Mouse (Mus musculus) neural tube, embryonic 14.5 days (tissue): ENCODE data around the gene Cldn20. TPM values are rescaled to one million over a fixed set of nuclear protein-coding genes. Genes with fewer than 3 reads are reported as not detected.
A peak's percentile ranks its signal among the peaks of the same experiment; 100 is the strongest.

ENCODE experiments used
- ATAC-seq: fragments of 200-750 bp; cut with Nextera tagmentation; 2 replicates; pipeline ENCODE4 v1.8.0; 2017; ENCODE audit warnings: low read depth, mild to moderate bottlenecking, moderate TSS enrichment, moderate library complexity
- H3K27ac ChIP-seq: fragments of 300-500 bp; sonication (generic); 2 replicates; pipeline ENCODE4 v1.5.1; 2014; ENCODE audit warnings: low read depth, mild to moderate bottlenecking, control low read depth, low read length, moderate library complexity, mixed read lengths
- H3K27me3 ChIP-seq: fragments of 300-500 bp; sonication (generic); 2 replicates; pipeline ENCODE4 v1.6.1; 2014; ENCODE audit warnings: low read length; ENCODE audit not compliant: control insufficient read depth, insufficient read depth
- H3K36me3 ChIP-seq: fragments of 300-500 bp; sonication (generic); 2 replicates; pipeline ENCODE4 v1.6.1; 2014; ENCODE audit warnings: low read length, mixed read lengths; ENCODE audit not compliant: control insufficient read depth, insufficient read depth
- H3K4me1 ChIP-seq: fragments of 300-500 bp; sonication (generic); 2 replicates; pipeline ENCODE4 v1.6.1; 2014; ENCODE audit warnings: low read length; ENCODE audit not compliant: control insufficient read depth, insufficient read depth
- H3K4me2 ChIP-seq: fragments of 300-500 bp; sonication (generic); 2 replicates; pipeline ENCODE4 v1.6.1; 2014; ENCODE audit warnings: mild to moderate bottlenecking, low read depth, low read length, control low read depth
- H3K4me3 ChIP-seq: fragments of 300-500 bp; sonication (generic); 2 replicates; pipeline ENCODE4 v1.5.1; 2014; ENCODE audit warnings: low read depth, low read length, control low read depth, mixed read lengths
- H3K9ac ChIP-seq: fragments of 300-500 bp; sonication (generic); replicated peaks from 2 replicates; pipeline ENCODE4 v1.6.1; 2014; ENCODE audit warnings: low read depth, mild to moderate bottlenecking, control low read depth, low read length, mixed read lengths
- H3K9me3 ChIP-seq: fragments of 300-500 bp; sonication (generic); 2 replicates; pipeline ENCODE4 v1.6.1; 2016; ENCODE audit warnings: low read length; ENCODE audit not compliant: control insufficient read depth
- WGBS: fragments of 180-500 bp; shearing (Covaris S2); extraction: QIAGEN DNeasy Blood & Tissue Kit; methylation state at CpG from one replicate; pipeline ENCODE4 v1.1.7; 2014; 5-methylcytosine and 5-hydroxymethylcytosine counted together
- polyA plus RNA-seq: library from polyadenylated mRNA; unstranded; fragments of >200 nt; fragmentation: Nextera tagmentation; extraction: Ambion mirVana; gene quantifications from 2 replicates; pipeline ENCODE4 v1.2.1, GENCODE M21; 2014

The Cldn20 gene
- polyA plus RNA-seq, 1 experiment from 2014 or later = not detected

DNA sequence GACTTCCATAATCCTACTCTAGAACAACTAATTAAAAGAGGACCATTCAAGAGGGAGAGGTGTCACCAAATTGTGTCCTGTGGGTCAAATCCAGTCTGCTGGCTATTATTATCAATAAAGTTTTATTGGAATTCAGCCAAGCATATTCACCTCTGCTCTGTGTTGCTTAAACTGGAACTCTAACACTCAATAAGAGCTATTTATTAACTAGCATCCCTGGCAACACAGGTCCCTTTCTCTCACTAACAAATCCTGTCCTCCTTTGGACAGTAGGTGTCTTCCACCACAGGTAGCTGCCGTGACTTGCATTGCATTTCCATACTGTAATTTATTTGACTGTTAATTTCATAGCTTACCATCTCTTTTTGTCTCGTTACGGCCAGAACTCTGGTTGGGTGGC, 36.3 kb upstream of the Cldn20 start:
- Histone ChIP-seq H3K4me2 (no peak overlapping the region), H3K36me3 (no peaks in the 10 kb centered on the region), H3K9ac (no peak overlapping the region), H3K27ac (no peak overlapping the region), H3K9me3 (no peaks in the 10 kb centered on the region), H3K4me3 (no peak overlapping the region), H3K4me1 (no peaks in the 10 kb centered on the region), H3K27me3 (no peaks in the 10 kb centered on the region)
- ATAC-seq = no peak
- 91% methylated on average over 3 of the region's 3 CpGs for WGBS

DNA sequence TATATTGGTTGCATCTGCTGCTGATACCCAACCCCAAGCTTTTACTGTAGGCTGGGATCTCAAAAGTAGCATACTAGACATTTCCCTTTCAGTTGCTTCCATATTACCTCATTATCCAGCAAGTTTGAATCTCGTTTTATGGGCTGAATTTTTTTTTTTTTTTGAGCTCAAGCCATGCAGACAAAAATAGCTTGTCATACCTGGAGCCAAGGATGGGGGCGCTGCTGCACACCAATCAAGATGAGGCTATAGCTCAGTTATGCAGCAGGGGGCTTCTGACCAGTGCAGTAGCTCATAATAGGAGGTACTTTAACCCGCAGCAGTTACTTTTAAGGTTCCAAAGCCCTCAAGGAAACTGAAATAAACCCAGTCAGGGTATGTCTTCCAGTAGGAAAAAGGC, 34.3 kb upstream of the Cldn20 start:
- no peak for ATAC-seq
- 30% methylated on average over 3 of the region's 3 CpGs for WGBS
- H3K4me2 ChIP-seq = no peak overlapping the region
- H3K4me3 ChIP-seq = no peak overlapping the region
- no peak overlapping the region for H3K27ac ChIP-seq
- H3K9me3 ChIP-seq = no peaks in the 10 kb centered on the region
- H3K27me3 ChIP-seq = no peaks in the 10 kb centered on the region
- H3K4me1 ChIP-seq = no peaks in the 10 kb centered on the region
- H3K36me3 ChIP-seq = no peaks in the 10 kb centered on the region
- no peak overlapping the region for H3K9ac ChIP-seq

DNA sequence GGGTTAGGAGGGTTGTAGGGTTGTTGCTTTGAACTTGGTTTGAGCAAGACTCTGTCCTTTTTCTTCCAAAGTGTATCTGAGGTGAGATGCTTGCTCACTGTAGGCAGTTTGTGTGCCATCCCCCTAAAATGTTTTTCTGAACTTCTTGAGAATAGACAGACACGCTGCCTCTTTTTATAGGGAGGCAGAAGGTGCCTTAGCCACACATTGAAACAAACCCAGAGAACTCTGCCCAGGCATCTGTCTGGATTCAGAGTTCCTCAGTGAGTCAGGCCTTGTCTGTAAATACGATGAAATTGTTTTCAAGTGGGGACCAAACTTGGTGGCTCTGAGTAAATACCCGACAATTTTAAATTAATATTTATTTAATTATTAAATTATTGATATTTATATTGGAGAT, 33.8 kb upstream of the Cldn20 start:
- no peak overlapping the region for H3K9ac ChIP-seq
- WGBS = 90% methylated on average over 3 of the region's 3 CpGs
- no peaks in the 10 kb centered on the region for H3K9me3 ChIP-seq
- ATAC-seq = no peak
- no peaks in the 10 kb centered on the region for H3K27me3 ChIP-seq
- no peak overlapping the region for H3K4me2 ChIP-seq
- H3K27ac ChIP-seq = no peak overlapping the region
- no peaks in the 10 kb centered on the region for H3K36me3 ChIP-seq
- H3K4me1 ChIP-seq = no peaks in the 10 kb centered on the region
- H3K4me3 ChIP-seq = no peak overlapping the region

DNA sequence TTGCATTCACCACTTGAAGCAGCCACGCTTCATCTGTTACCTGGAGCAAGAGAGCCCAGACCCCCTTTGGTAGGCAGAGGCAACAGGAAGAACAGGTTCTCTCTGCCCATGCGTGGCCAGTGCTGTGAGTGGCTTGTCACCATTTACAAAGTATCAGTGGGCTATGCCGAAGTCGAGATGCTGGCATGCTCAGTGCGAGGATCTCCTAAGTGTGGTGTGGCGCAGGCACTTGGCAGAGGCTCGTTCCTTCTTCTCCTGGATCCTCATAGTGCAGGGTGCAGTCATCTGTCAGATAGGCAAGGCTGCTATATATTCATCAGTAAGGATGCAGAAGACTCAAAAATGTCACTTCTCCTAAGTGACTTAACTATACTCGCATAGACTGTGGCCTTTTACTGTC, 32.9 kb upstream of the Cldn20 start:
- Histone ChIP-seq H3K27ac (no peak overlapping the region), H3K4me1 (no peaks in the 10 kb centered on the region), H3K9ac (no peak overlapping the region), H3K4me2 (no peak overlapping the region), H3K4me3 (no peak overlapping the region), H3K9me3 (no peaks in the 10 kb centered on the region), H3K27me3 (no peaks in the 10 kb centered on the region), H3K36me3 (no peaks in the 10 kb centered on the region)
- WGBS = 95% methylated on average over 8 of the region's 8 CpGs
- ATAC-seq = no peak

DNA sequence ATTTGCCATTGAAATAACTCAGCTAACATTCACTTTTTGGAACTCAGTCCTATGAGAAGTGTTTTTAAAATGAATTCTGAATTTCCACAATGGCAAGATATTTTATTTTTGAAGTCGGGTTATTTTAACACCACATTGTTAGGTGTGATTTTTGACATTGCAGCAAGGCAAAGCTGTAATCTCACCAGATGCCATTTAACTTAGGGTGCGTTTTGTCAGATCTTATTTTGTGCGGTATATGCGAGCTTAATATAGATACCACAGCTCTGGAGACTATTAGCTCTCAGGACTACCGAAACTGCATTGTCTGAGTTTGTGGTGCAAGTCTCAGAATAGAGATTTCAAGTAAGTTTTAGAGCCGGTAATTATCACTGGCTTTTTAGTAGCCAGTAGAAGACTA, 32.3 kb upstream of the Cldn20 start:
- Histone ChIP-seq H3K4me1 (no peaks in the 10 kb centered on the region), H3K27ac (no peak overlapping the region), H3K9me3 (no peaks in the 10 kb centered on the region), H3K4me2 (no peak overlapping the region), H3K27me3 (no peaks in the 10 kb centered on the region), H3K36me3 (no peaks in the 10 kb centered on the region), H3K9ac (no peak overlapping the region), H3K4me3 (no peak overlapping the region)
- WGBS = 97% methylated on average over 6 of the region's 6 CpGs
- ATAC-seq = no peak

DNA sequence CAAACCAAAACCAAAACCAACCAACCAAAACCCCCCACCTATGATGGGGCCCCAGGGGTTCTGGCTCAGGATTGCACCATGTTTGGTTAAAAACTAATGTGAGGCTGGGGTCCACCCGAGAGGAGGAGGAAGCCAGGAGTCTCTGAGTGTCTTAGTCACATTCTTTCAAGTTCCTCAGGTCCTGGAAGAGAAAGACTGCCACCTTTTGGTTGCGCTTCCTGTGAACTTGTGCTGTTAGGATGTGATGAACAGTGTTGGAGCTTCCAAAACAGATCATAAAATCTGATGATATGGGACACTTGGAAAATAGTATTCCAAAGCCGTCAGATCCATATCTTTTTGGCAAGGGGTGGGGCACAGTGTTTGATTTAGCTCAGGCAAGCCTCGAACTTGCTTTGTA, 31.4 kb upstream of the Cldn20 start:
- Histone ChIP-seq H3K4me2 (no peak overlapping the region), H3K27me3 (no peaks in the 10 kb centered on the region), H3K9me3 (no peaks in the 10 kb centered on the region), H3K36me3 (no peaks in the 10 kb centered on the region), H3K4me3 (no peak overlapping the region), H3K27ac (no peak overlapping the region), H3K4me1 (no peaks in the 10 kb centered on the region), H3K9ac (no peak overlapping the region)
- ATAC-seq = no peak
- 94% methylated on average over 4 of the region's 4 CpGs for WGBS

DNA sequence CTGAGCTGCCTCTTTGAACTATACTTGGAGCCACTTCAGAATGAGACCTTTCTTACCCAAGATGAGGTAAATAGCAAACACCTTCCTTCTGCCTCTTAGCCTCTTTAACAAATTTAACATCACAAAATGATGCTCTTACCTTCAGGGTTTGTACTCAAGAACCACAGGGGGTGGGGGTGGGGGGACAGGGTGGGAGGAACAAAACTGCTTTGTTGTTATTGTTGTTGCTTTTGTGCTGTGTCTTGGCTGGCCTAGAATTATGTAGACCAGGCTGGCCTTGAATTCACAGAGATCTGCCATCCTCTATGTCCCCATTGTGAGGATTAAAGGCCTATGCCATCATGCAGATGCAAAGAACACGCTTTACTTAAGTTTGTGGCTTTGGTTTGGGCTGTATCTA, 26.6 kb upstream of the Cldn20 start:
- Histone ChIP-seq H3K4me1 (no peaks in the 10 kb centered on the region), H3K4me3 (no peak overlapping the region), H3K4me2 (no peak overlapping the region), H3K27me3 (no peaks in the 10 kb centered on the region), H3K9ac (no peak overlapping the region), H3K36me3 (no peaks in the 10 kb centered on the region), H3K27ac (no peak overlapping the region), H3K9me3 (no peaks in the 10 kb centered on the region)
- no peak for ATAC-seq
- 86% methylated on average over 1 of the region's 1 CpGs for WGBS

DNA sequence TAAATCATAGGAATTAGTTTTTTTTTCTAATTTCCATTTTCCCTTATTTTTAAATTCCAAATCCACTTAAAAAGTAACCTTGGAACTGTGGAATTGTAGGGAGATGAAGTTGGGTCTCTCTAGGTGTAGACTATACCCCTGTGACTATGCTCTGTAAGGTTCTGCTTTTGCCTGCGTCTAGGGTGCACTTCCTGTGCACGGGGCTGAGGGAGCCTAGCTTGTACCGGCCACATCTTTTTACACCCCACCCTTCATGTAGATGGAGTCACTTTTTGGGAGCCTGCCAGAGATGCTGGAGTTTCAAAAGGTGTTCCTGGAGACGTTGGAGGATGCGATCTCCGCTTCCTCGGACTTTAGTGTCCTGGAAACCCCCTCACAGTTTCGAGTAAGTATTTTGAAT, 25.8 kb upstream of the Cldn20 start:
- 91% methylated on average over 8 of the region's 8 CpGs for WGBS
- no peaks in the 10 kb centered on the region for H3K36me3 ChIP-seq
- no peak for ATAC-seq
- H3K4me3 ChIP-seq = no peak overlapping the region
- H3K4me1 ChIP-seq = no peaks in the 10 kb centered on the region
- no peak overlapping the region for H3K4me2 ChIP-seq
- H3K27me3 ChIP-seq = no peaks in the 10 kb centered on the region
- H3K27ac ChIP-seq = no peak overlapping the region
- no peaks in the 10 kb centered on the region for H3K9me3 ChIP-seq
- no peak overlapping the region for H3K9ac ChIP-seq

DNA sequence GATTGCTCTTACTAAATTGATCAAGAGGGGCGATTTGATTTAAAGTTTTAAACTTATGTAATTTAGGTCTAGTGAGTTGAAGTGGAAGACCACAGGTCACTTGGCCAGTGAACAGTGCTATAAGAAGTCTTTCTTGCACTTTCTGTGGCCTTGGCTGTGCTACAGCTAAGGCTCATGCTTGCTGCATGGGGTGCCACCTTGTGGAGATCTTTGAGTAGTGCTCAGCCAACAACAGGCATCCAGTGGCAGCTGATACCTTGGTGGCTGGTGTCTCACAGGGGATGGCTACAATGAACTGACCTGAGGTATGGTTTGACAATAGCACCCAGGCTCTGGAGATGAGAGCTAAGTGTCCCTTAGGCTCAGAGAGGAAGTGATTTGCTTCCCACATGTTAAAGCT, 22.5 kb upstream of the Cldn20 start:
- WGBS = 33% methylated on average over 1 of the region's 1 CpGs

DNA sequence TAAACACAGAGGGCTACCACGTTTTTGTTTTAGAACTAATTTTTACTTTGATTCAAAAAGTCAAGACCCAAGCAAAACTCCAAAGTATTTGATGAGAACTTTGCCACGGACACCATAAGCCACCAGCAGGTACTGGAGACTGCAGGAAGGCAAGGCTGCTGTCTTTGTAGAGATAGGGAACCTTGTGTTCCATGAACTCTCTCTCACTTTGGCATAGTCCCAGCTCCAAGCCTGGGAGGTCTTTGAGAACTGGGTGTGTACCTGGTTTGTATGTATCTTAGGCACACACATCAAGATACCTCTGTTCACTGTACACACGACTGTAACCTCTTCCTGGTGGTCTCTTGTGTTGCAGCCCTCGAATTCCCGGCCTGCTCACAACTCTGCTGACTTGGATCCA, 18.0 kb upstream of the Cldn20 start:
- H3K4me1 ChIP-seq = no peaks in the 10 kb centered on the region
- no peak overlapping the region for H3K27ac ChIP-seq
- no peaks in the 10 kb centered on the region for H3K36me3 ChIP-seq
- no peak for ATAC-seq
- H3K4me2 ChIP-seq = no peak overlapping the region
- H3K27me3 ChIP-seq = no peaks in the 10 kb centered on the region
- H3K4me3 ChIP-seq = no peak overlapping the region
- H3K9ac ChIP-seq = no peak overlapping the region
- H3K9me3 ChIP-seq = no peaks in the 10 kb centered on the region
- 85% methylated on average over 5 of the region's 5 CpGs for WGBS

More for the DNA sequence above, 22.5 kb upstream of the Cldn20 start:
- H3K4me1 ChIP-seq = no peaks in the 10 kb centered on the region
- peak; percentile 75; the same call in 1 of the 2 replicates for ATAC-seq
- H3K9ac ChIP-seq = no peak overlapping the region
- H3K9me3 ChIP-seq = no peaks in the 10 kb centered on the region
- H3K4me3 ChIP-seq = no peak overlapping the region
- H3K27me3 ChIP-seq = no peaks in the 10 kb centered on the region
- no peak overlapping the region for H3K4me2 ChIP-seq
- H3K27ac ChIP-seq = no peak overlapping the region
- no peaks in the 10 kb centered on the region for H3K36me3 ChIP-seq
